Mouse (Mus musculus): ENCODE results near the gene Nme6. TPM values are rescaled to one million over a fixed set of nuclear protein-coding genes. Genes with fewer than 3 reads are reported as not detected.
A peak's percentile ranks its signal among the peaks of the same experiment; 100 is the strongest.
"Not testable (repeated sequence)": the region's sequence is repeated elsewhere in the genome, so short reads cannot be mapped to it uniquely, and the experiment has no call there.

The Nme6 gene
- polyA plus RNA-seq (2015; fragmentation: Nextera tagmentation; extraction: Ambion mirVana) = 70.2 and 78.4 TPM in 2 replicates

DNA sequence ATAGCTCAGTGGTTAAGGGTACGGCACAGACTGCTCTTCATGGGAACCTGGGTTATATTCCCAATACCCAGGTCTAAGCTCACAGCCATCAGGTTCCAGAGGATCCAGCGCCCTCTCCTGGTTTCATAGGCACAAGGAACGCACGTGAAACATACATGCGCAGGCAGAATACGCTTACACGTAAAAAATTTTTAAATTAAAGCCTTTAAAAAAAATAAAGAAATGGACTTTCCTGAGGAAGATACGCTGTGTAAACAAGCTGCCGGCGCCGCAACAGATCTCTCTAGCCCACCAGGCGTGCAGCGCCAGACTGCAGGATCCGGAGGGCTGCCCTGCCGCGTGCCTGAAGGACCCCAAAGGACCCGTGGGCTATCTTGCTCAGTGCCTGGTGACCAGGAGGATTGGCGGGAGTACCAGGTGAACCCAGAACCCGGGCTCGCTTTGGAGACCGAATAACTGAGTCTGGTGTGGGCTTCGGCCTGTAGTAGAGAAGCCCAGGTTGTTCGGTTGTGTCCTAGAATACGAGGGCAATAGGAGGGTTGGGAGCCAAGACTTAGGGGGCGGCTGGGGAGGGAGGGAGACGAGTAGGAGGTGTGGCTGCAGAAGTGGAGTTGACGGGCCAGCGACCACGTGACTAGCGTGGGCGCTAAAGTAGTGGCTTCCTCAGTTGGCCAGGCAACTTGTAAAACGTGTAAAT, at the start of gene Nme6:
TSS of gene Nme6 (plus strand) at position 359 of the 697 bp plus-strand sequence.
- peak; percentile 98 for ATAC-seq (replicated peaks; ENCODE audit: low FRiP score)
- H3K27me3 ChIP-seq = no peaks in the 10 kb centered on the region
- no peaks in the 10 kb centered on the region for H3K9me3 ChIP-seq (replicated peaks)
- H3K9ac ChIP-seq = peak within 1 kb of the TSS; percentile 68
- peak within 1 kb of the TSS; percentile 88 for H3K4me2 ChIP-seq
- under 1% methylated on average over 32 of the region's 32 CpGs for WGBS
- H3K4me1 ChIP-seq = peaks cover 12% of the 10 kb centered on the region
- H3K36me3 ChIP-seq = peaks cover 45% of the 10 kb centered on the region
- H3K4me3 ChIP-seq (replicated peaks) = peak within 1 kb of the TSS; percentile 69
- H3K27ac ChIP-seq = peak within 1 kb of the TSS; percentile 85

GRCm38 (mm10) chr9:109790570-109790969, 42.0 kb upstream of the Nme6 start, which contains the start of gene Fbxw27:
Gene Fbxw27, minus strand, starts transcription at chr9:109790670.
- not testable (repeated sequence) for H3K9ac ChIP-seq; H3K9me3 ChIP-seq (replicated peaks); H3K27me3 ChIP-seq; H3K36me3 ChIP-seq; ATAC-seq (replicated peaks; ENCODE audit: low FRiP score); H3K4me2 ChIP-seq; H3K4me3 ChIP-seq (replicated peaks); H3K27ac ChIP-seq; H3K4me1 ChIP-seq
- 87% methylated on average over 4 of the region's 4 CpGs for WGBS

DNA sequence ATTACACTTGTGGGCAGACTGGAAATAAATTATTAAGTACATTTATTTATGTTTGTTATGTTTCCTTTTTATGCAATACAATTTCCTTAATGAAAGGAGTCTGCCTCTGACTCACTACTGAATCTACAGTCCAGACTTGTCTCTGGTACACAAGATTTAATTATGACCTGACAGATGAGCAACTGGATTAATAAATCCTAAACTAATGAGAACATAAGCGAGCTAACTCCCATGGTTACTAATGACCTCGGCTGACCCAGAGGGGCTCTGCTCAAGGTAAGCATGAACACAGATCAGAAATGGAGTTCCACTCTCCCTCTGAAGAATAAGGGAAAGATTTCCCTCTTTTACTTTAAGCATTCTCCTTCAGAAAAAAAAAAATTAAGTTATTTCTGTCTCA, 37.3 kb upstream of the Nme6 start:
- WGBS = 54% methylated on average over 2 of the region's 2 CpGs
- no peak for ATAC-seq (replicated peaks; ENCODE audit: low FRiP score)
- Histone ChIP-seq H3K4me3 (replicated peaks) (no peak overlapping the region), H3K27ac (no peak overlapping the region), H3K9ac (no peak overlapping the region), H3K36me3 (no peaks in the 10 kb centered on the region), H3K4me2 (no peak overlapping the region), H3K9me3 (replicated peaks) (no peaks in the 10 kb centered on the region), H3K27me3 (no peaks in the 10 kb centered on the region), H3K4me1 (no peaks in the 10 kb centered on the region)

DNA sequence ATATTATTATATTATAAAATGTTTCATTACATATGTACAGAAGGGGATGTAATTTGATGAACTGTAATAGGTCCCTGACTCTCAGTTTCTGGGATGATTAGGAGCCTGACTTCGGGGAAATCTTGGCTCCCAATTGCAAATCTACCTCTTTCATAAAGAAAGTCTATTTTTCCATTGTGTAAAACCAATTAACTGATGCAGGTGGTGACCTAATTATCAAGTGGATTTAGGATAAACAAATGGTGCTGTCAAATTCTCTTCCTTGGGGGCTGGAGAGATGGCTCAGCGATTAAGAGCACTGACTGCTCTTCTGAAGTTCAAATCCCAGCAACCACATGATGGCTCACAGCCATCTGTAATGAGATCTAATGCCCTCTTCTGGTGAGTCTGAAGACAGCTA, 36.7 kb upstream of the Nme6 start:
- ATAC-seq (replicated peaks; ENCODE audit: low FRiP score) = no peak
- Histone ChIP-seq H3K4me1 (no peaks in the 10 kb centered on the region), H3K9ac (no peak overlapping the region), H3K27ac (no peak overlapping the region), H3K27me3 (no peaks in the 10 kb centered on the region), H3K4me2 (no peak overlapping the region), H3K36me3 (no peaks in the 10 kb centered on the region), H3K4me3 (replicated peaks) (no peak overlapping the region), H3K9me3 (replicated peaks) (no peaks in the 10 kb centered on the region)
- WGBS = 88% methylated on average over 2 of the region's 2 CpGs

- no peaks in the 10 kb centered on the region for H3K4me1 ChIP-seq
- WGBS = 95% methylated on average over 1 of the region's 1 CpGs
- no peak overlapping the region for H3K9ac ChIP-seq
- H3K4me2 ChIP-seq = no peak overlapping the region
- no peaks in the 10 kb centered on the region for H3K9me3 ChIP-seq (replicated peaks)
- no peaks in the 10 kb centered on the region for H3K36me3 ChIP-seq
- ATAC-seq (replicated peaks; ENCODE audit: low FRiP score) = peak; percentile 25; the same call in 1 of the 2 replicates
- H3K27me3 ChIP-seq = no peaks in the 10 kb centered on the region
- H3K4me3 ChIP-seq (replicated peaks) = no peak overlapping the region
- no peak overlapping the region for H3K27ac ChIP-seq
Observed at GRCm38 (mm10) chr9:109798051-109798450, 34.5 kb upstream of the Nme6 start.

DNA sequence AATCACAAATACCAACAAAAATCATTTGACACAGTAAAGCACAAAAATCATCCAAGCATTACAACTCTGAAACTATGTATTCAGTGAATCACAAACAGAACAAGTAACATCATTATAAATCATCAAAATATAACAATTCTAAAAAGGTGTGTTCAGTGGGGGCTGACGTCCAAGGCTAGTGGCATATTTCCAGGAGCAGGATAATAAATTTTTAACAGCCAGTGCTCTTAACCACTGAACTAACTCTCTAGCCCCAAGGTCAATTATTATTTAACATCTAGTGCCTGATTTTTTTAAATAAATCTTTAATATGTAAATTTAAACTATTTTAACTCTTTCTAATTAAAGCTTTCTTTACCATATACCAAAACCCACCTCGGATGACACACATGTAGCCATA, 27.0 kb upstream of the Nme6 start:
- H3K4me1 ChIP-seq = peaks cover 25% of the 10 kb centered on the region
- not testable (repeated sequence) for ATAC-seq (replicated peaks; ENCODE audit: low FRiP score); H3K9me3 ChIP-seq (replicated peaks); H3K4me2 ChIP-seq; H3K4me3 ChIP-seq (replicated peaks); H3K27ac ChIP-seq; H3K27me3 ChIP-seq; H3K9ac ChIP-seq; H3K36me3 ChIP-seq
- WGBS = 48% methylated on average over 2 of the region's 2 CpGs

DNA sequence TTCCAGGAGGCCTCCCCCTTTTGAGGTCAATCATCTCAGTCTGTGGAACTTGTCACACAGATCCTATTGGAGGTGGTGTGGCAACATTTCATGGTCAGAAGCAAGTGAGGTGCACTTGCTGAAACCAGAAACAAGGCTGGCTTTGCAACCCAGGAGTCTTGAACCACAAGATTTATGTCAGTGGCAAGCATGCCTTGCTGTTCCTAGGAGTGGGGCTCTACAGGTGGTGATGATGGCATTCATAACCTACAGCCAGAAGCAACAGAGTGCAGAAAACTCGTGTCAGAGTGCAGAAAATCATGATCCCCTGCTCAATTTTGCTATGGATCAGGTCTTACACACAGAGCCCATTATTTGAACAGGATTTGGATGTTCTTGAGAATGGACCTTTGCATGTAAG, 26.3 kb upstream of the Nme6 start:
- H3K36me3 ChIP-seq = no peaks in the 10 kb centered on the region
- no peak overlapping the region for H3K4me3 ChIP-seq (replicated peaks)
- ATAC-seq (replicated peaks; ENCODE audit: low FRiP score) = peak; percentile 35; the same call in 1 of the 2 replicates
- no peak overlapping the region for H3K4me2 ChIP-seq
- peaks cover 25% of the 10 kb centered on the region for H3K4me1 ChIP-seq
- no peaks in the 10 kb centered on the region for H3K9me3 ChIP-seq (replicated peaks)
- H3K27ac ChIP-seq = peak overlapping the region; percentile 90
- no peak overlapping the region for H3K9ac ChIP-seq
- 24% methylated on average over 1 of the region's 1 CpGs for WGBS
- H3K27me3 ChIP-seq = no peaks in the 10 kb centered on the region

DNA sequence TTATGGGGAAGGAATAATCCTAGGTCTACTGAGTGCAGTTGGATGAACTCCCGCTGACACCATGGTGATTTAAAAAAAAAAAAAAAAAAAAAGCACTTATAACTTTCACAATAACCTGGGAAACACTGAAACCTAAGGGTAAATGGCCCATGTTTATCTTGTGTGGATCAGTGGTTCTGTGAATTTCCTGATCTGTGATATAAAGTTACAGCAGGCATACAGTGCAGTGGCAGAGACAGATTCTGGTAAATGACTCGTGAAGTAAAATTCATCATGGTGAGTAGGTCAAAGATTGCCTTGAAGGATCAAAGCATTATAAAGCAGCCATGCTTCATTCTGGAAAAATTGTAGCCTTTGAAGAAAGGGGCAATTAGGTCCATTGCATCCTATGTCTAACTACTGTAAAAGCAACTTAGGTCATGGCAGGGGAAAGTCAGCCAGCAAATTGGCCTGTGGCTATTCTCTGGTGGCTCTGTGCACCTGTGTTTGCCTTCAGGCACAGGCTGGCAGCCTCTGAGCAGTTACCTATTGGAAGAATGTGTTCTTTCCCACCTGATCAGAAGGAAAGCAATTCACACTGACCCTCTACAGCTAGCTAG, 25.8 kb upstream of the Nme6 start:
- no peaks in the 10 kb centered on the region for H3K36me3 ChIP-seq
- WGBS = 33% methylated on average over 2 of the region's 2 CpGs
- ATAC-seq (replicated peaks; ENCODE audit: low FRiP score) = peak; percentile 89

DNA sequence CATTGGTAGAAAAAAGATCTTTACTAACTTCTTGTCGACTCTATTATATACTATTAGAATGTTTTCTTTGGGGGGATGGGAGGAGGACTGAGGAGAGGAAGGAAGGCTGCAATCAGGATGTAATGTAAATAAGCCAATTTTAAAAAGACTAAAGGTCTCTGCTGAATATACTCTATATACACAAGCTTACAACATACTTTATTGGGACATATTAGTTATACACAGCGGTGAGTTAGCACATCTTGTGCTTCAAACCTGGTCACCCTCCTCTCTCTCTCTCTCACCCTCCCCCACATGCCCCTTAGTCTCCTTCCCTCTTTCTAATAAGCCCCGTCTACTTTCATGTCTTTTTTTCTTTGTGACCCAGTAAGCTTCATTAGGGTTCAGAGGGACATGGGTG, 24.7 kb upstream of the Nme6 start:
- ATAC-seq (replicated peaks; ENCODE audit: low FRiP score) = peak; percentile 16
- peak overlapping the region; percentile 23 for H3K4me2 ChIP-seq
- 14% methylated on average over 3 of the region's 3 CpGs for WGBS
- H3K9ac ChIP-seq = no peak overlapping the region
- H3K27me3 ChIP-seq = no peaks in the 10 kb centered on the region
- no peaks in the 10 kb centered on the region for H3K9me3 ChIP-seq (replicated peaks)
- H3K4me3 ChIP-seq (replicated peaks) = no peak overlapping the region
- H3K36me3 ChIP-seq = no peaks in the 10 kb centered on the region
- peak overlapping the region; percentile 90 for H3K27ac ChIP-seq
- peaks cover 27% of the 10 kb centered on the region for H3K4me1 ChIP-seq

More for the DNA sequence above, 25.8 kb upstream of the Nme6 start:
- no peak overlapping the region for H3K4me3 ChIP-seq (replicated peaks)
- no peaks in the 10 kb centered on the region for H3K27me3 ChIP-seq
- no peaks in the 10 kb centered on the region for H3K9me3 ChIP-seq (replicated peaks)
- H3K9ac ChIP-seq = no peak overlapping the region
- no peak overlapping the region for H3K4me2 ChIP-seq
- peak overlapping the region; percentile 90 for H3K27ac ChIP-seq
- H3K4me1 ChIP-seq = peaks cover 25% of the 10 kb centered on the region

- WGBS = 46% methylated on average over 1 of the region's 1 CpGs
- Histone ChIP-seq H3K27me3 (no peaks in the 10 kb centered on the region), H3K4me1 (peaks cover 24% of the 10 kb centered on the region), H3K36me3 (no peaks in the 10 kb centered on the region), H3K9ac (0 out of 2 replicates have a peak within 1 kb of the TSS, but pooled peaks have one; percentile 4), H3K4me2 (no peak within 1 kb of the TSS), H3K9me3 (replicated peaks) (no peaks in the 10 kb centered on the region), H3K27ac (0 out of 2 replicates have a peak within 1 kb of the TSS, but pooled peaks have one; percentile 49), H3K4me3 (replicated peaks) (no peak within 1 kb of the TSS)
- ATAC-seq (replicated peaks; ENCODE audit: low FRiP score) = no peak
Observed at GRCm38 (mm10) chr9:109811980-109812379, 20.6 kb upstream of the Nme6 start, which contains the start of gene Spink8. Gene Spink8, plus strand, starts transcription at chr9:109812280.

GRCm38 (mm10) chr9:109813424-109813823, 19.1 kb upstream of the Nme6 start:
- no peak overlapping the region for H3K4me2 ChIP-seq
- H3K27ac ChIP-seq = 0 out of 2 replicates have a peak overlapping the region, but pooled peaks have one; percentile 49
- H3K9me3 ChIP-seq (replicated peaks) = no peaks in the 10 kb centered on the region
- 53% methylated on average over 7 of the region's 7 CpGs for WGBS
- no peaks in the 10 kb centered on the region for H3K27me3 ChIP-seq
- ATAC-seq (replicated peaks; ENCODE audit: low FRiP score) = no peak; the same call in 1 of the 2 replicates
- no peaks in the 10 kb centered on the region for H3K36me3 ChIP-seq
- H3K9ac ChIP-seq = no peak overlapping the region
- H3K4me3 ChIP-seq (replicated peaks) = no peak overlapping the region
- H3K4me1 ChIP-seq = peaks cover 9% of the 10 kb centered on the region; the same call in 1 of the 2 replicates

GRCm38 (mm10) chr9:109816341-109816740, 16.2 kb upstream of the Nme6 start:
- peaks cover 8% of the 10 kb centered on the region; the same call in 1 of the 2 replicates for H3K4me1 ChIP-seq
- no peak overlapping the region for H3K9ac ChIP-seq
- H3K4me2 ChIP-seq = no peak overlapping the region
- H3K27me3 ChIP-seq = no peaks in the 10 kb centered on the region
- WGBS = 51% methylated on average over 6 of the region's 6 CpGs
- peak overlapping the region; percentile 41; the same call in 1 of the 2 replicates for H3K27ac ChIP-seq
- no peak overlapping the region for H3K4me3 ChIP-seq (replicated peaks)
- no peak for ATAC-seq (replicated peaks; ENCODE audit: low FRiP score)
- H3K36me3 ChIP-seq = no peaks in the 10 kb centered on the region
- no peaks in the 10 kb centered on the region for H3K9me3 ChIP-seq (replicated peaks)

Data from kidney, embryonic 15.5 days (tissue).